Mouse (Mus musculus): ENCODE measurements at regions not wholly inside any gene's neighbourhood (a gene's known extent, or its start where the extent isn't known, plus 50 kb on each side); places are given as distances from the start of the nearest gene placed in this dataset.

DNA sequence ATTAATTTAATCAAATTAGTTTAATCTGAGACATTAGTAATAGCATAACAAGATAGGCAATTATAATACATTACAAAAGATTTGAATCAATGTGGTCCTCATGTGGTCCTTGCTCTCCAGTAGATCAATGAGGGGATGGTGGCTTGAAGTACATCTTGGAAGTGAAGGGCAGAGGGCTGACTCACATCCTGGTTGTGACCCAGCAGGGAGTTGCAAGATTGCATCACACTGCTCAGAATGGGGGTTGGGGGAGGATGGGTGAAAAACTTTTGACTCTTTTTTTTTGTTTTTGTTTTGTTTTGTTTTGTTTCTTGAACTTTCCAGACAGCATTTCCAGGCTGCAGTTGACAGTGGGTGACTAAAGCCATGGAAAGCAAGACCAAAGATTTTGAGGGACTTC is 191.1 kb upstream of the Dio3 start:
- peak; percentile 44 for DNase-seq

DNA sequence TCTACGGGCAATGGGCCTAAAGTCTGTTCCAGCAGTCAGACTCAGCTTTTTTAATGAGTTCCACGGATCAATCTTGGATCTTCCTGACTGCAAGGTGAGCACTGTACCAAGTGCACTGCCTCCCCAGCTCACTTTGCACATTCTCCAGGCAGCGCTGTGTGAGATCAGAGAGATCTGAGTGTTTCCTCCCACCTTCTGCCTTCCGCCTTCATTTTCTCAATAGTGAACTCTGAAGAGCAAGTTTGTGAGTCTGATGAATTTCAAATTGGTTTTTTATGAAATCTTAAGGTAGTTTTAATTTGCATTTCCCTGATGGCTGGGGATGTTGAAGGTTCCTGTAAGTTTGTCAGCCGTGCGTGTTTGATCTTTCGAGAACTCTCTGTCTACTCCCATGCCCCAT is 176.7 kb upstream of the Dio3 start:
- DNase-seq, result no peak

DNA sequence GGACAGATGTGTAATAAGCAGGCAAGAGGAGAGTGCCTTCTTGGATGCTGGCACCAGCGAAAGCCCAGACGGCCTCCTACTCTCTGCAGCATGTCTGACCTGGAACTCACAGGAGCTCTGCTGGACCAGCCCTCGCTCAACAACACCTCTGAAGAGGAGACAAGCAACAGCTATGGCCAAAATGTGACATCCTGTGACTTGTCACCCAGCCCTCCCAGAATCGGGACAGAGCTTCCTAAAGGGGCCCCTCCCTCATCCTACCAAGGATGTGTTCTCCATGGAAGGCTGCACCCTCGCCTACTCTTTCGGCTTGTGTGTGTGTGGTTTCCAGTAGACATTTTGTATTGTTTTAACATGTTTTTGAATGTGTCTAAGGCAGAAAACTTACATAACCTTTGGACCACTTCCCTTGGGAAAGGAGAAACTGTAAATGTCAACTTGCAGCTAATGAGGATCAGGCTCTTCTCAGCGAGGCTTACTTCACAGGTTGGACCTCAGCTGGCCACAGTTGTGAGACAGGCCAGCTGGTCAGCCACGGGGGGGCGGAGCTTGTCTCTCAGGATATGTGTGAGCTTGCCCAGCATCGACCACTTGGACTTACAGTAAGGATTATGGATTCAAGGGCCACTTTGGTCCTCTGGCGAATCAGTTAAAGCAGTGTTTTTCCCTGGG is 166.7 kb upstream of the Dio3 start:
- DNase-seq, result peak; percentile 64

DNA sequence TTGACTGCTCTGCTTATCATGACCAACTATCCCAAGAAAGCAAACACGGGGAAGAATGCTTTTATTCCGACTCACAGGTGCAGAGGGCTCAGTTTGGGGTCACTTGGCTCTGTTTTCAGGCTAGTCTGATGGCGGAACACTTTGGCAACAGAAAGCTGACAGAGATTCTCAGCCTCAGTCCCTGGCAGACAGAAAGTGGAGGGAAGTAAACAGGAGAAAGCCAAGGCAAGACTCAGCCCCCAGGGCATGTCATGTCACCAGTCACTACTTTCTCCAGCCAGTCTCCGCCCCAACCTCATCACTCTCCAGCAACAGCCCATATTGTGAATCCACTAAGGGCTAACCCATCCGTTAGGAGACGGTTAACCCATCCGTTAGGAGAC is 166.2 kb upstream of the Dio3 start:
- peak; percentile 42 for DNase-seq

DNA sequence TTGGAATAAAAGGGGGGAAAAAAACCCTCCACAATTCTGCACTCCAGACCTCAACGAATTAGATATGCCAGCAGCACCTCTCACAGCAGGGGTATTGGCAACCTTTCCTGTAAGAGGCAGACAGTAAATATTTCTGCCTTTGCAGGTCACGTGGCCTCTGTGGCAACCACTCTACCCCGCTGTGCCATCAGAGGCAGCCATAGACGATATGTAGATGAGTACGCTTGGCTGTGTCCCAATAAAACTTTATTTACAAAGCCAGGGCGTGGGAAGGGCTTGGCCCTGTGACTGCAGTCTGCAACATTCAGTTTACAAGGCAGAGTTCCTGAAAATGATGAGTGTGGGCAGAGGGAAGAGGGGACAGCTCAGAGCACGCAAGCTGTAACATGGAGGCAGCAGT is 158.7 kb upstream of the Dio3 start:
- peak; percentile 52 for DNase-seq

DNA sequence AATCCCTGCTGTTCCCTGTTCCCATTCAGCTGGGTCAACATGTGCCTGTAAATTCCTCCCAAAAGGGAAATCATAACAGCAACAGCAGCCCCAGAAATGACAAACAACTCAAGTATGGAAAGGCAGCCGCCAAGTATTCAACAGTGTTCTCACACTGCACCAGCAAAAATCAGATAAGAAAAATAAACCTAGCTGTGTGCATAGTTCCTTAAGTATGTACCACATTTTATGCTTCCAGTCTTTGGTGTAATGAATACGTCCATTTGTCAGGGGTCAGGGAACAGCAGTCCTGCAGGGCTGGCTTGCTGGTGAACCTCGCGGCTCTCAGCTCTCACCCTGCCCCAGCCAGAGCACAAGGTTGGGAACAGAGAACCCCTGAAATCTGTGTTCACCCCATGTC is 155.9 kb upstream of the Dio3 start:
- peak; percentile 58 for DNase-seq

DNA sequence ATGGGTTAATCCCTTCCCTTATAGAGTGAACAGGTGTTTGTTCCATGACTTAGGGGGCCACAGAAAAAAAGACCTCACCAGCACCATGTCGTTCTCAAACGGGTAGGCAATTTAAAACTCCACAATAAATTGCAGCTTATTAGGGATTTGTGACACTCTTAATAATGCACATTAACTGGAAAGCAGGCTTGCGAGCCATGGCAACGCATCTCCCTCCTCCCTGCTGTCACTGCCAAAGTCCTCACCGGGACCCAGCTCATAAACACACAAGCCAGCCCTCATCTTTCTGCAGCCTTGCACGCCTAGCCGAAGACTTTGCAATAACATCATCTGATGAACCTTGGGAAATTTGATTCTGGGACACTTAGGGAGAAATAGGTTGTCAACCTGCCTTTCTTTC is 152.3 kb upstream of the Dio3 start:
- no peak for DNase-seq

DNA sequence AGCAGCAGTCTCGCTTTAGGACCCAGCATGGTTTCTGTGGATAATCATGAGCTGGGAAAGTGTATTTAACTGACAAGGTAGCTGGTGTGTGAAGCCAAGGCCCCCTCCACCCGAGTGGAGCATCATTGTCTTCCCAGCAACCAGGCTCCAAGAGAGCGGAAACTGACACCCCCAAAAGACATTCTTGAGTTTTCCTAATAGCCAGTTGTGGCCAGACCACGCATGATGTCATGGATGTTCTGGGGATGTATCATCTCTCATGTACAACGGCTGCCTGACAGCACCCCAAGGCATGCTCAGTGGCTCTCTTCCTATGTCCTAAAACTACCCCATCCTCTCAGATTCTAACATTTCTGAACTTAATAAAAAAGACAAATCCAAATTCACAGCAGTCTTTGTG is 133.5 kb upstream of the Dio3 start:
- no peak for DNase-seq

DNA sequence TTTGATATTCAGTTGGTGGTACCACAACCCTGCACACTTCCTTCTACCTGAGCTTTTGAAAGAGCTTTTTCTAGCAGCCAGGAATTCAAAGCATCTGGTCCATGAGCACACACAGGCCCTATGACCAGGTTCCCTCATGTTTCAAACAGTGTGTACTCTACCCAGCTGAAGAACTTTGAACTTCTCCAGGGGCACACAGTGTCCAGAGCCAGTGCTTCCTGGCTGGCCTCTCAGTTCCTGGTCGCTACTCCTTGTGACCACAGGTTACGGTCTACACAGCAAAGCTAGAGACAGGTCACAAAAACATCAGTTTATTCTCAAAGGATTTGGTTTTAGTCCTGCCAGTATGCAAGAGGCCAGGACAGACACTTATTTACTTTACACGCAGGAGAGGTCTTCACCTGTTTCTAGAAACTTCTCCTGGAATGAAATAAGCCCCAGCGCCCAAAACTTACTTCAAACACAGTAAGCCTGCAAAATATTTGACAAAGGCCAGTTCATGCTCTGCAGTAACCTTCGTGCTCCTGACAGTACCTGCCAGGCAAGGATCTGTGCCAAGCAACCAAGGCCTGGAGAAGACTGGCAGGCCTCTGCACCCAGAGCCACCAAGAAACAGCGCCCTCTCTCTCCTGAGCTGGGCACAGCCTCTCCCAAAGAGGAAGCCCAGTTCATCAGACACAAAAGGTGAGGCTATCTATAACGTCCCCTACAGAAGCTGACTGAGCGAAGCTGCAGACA is 124.5 kb upstream of the Dio3 start:
- DNase-seq, result peak; percentile 29

DNA sequence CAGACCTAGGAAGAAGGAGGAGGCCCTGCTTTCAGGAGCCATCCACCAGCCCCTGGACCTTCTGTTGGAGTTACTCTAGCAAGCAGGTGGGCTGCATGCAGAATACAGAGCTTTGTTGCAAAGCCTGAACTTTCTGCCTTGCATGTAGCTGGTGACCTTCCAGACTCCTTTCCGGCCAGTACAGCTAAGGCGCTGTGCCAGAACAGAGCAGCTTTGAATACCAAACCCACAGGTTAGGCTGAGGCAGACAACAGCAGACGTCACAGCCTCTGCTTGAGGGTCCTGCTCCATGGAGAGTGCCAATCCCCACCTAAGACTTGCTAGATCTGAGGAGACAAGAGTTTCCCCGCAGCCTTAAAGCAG is 123.9 kb upstream of the Dio3 start:
- peak; percentile 4 for DNase-seq

DNA sequence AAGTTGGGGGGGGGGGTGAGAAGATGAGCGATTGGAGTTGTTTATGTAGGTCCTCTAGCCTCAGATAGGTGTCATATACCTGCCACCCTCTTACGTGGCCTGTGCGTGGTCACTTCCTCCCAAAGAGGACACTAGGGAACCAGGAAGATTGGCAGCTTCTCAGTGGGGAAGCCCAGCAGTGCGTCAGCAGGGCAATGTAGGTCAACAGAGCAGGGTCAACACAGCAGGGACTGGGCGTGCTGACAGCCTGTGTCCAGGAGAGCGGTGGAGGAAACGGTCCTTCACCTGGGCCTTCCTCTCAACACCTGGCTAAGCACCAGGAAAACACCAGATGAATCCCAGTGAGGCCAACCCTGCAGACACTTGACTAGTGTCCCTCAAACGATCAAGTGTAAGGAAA is 122.4 kb upstream of the Dio3 start:
- peak; percentile 73 for DNase-seq

DNA sequence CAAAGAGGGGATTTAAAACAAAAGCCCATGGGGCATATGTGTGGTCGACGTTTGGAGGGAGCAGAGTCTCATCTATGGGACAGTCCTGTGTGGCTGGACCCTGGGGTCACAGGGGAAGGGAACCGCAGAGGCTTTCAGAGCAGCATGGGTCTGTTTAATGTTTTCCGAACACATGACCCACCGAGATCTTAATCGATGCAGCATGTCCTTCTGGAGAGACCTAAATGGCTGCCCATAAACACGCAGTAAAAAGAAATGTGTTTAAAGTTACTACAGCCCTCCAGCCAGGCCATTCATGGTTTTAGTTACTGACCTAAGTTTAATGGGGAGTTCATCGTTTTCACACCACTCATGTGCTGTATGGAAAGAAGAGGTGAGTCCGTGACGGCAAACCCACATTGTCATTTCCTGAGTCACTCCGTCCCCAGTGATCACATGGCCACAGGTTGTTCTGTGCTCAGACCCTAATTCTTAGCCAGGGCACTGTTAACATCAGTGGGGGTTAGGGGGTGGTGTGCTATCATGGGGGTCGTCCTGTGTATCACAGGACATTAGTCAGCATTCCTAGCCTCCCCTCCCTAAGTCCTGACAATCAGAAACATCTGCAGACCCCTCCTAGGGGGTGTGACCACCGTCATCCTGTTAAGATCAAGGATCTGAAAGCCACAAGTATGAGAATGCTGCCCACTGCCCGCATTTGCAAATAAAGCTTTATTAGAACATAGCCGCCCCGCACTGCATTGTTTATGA is 120.7 kb upstream of the Dio3 start:
- no peak for DNase-seq

DNA sequence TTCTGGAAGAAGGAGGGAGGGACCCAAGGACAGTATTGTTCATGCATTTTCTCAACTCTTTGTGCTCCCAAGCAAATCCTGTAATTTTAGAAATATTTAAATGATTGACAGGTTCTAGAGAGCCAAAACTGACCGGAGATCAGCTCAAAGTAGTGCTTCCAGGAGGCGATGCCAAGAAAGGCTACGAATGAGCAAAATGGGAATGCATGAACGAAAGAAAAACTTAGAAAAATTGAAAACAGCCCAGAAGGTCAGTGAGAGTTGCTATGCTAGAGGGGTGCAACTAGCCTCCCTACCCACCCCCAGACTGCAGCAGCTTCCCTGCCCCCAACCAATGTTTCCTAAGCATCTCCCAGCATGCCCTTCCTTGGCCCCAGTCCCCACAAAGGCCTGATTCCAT is 117.6 kb upstream of the Dio3 start:
- DNase-seq, result no peak

DNA sequence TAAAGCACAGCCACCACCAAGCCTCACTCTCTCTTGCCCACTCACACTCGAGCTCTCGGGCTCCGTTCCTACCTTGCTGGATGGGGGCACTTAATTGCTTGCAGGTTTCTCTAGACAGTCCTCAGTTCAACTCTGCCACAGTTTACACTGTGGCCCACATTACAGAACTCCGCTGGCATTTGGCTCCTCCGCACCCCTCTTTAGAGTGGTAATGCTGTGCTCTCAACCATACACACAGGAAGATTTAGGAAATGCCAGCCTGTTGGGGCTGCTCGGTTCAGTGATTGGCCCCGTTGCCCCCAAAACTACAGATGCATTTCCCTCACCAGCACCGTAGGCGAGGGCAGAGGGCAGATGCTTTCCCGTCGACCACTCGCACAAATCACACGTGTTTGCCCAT is 113.4 kb upstream of the Dio3 start:
- DNase-seq, result no peak

DNA sequence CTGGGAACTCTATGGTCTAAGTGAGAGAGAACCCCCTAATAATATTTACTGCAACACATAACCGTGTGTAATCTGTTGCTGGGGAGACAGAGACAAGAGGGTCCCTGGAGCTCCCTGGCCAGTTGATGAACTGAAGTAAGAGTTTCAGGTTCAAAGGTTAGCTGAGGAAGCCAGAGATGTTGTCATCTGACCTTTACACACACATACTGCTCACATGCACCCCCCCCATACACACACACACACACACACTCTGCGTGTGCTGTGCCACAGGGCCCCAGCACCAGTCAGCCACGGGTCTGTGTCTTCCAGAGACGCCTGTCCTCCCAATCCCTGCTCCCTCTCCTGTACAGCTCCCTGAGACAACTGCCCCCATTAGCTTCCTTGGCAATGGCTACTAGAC is 110.5 kb upstream of the Dio3 start:
- no peak for DNase-seq

DNA sequence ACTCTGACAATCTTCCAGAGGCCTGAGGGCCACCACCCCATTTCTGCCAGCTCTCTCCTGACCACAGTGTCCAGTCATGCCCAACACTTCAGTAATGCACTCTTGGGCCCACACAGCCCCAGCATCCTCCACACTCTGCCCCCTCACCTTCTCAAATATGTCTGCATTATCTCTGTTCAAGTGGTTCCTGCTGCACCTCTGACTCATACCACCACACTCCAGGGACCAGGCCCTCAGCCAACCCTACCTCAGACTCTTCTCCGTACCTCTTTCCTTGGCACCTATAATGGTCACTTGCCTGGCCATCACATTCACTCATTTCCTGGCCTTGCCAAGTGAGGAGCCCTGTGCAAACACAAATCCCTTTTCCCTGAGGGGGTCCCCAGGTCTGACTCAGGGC is 109.6 kb upstream of the Dio3 start:
- DNase-seq, result no peak

DNA sequence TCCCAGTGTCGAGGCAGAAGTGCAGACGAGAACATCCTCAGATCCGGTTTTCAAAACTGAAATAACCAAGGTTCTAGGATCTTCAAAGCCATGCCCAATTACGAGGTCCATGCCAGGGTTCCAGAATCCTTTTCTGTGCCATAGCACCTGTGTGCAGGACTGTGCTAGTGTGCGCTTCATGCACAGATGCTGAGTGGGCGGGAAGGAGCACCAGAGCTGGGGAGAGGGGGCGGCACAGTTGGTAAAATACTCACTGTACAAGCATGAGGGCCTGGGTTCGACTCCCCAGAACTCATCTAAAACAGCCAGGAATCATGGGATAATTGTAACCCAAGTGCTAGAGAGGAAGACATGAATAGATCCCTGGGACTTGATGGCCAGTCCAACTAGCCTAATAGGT is 108.4 kb upstream of the Dio3 start:
- DNase-seq, result no peak

DNA sequence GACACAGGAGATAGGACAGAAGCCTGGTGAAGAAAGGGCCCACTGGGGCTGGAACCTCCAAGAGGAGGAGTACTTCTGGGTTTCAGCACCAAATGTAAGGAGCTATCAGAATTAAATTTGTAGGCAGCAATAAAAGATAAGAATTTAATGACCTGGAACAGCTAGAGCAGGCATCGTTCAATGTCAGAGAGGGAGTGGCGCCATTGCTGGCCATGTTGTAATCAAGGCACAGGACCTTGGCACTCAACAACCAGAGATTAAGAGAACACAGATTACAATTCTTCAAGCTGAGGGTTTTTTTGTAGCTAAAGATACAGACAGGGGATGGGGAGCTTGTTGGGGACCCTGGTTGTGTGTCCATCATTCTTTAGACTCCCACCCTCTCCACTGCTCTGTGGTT is 101.0 kb upstream of the Dio3 start:
- DNase-seq, result no peak

DNA sequence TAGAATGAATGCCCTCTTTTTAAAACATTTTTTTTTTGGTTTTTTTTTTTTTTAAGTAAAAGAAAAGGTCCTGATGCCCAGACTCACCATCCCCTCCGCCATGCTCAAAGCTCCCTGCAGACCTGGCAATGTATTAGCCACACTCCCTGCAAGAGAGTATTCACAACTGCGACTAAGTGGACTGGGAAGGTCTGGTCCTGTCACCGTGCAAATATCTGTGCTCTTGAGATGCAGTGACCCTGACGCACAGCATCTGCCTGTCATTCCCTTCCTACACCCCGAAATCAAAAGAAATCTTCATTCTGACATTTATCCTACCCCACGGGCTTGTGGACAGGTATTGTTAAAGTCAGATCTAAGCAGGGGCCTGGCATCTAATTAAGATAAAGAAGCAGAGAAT is 95.4 kb upstream of the Dio3 start:
- no peak for DNase-seq

DNA sequence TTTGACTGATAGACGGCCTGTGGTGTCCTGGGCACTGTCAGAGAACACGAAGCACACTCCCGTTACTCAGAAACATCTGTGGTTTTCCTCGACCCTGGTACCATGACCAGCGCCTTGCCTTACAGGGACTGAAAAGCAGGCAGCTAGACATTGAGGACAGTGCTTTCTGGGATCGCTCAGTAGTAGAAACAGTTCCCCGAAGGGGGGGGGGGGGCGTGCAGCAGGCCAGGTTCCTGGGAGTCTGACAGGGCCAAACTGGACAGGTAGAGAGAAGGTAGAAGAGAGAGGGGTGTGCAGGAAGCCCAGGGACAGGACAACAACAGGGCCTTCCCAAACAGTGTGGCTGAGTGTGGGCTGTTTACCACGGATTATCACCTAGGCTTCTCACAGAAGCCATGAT is 93.5 kb upstream of the Dio3 start:
- no peak for DNase-seq

DNA sequence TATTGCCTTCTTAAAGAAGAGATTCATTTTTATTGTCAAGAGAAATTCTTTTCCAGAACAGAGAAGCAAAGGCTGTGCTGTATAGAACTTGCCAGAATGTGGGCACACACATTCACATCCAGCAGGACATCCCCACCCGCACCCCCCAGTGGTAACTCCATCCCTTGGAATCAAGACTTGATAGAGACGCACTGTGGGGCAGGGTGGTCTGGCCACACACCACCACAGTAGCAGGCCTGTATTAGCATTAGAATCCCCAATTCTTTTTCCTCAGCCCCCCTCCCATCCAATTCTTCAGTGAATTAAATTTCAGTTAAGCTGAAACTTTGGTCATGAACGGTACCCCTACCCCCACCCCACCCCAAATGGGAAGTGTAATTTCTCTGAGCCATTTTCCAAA is 92.5 kb upstream of the Dio3 start:
- DNase-seq, result no peak

DNA sequence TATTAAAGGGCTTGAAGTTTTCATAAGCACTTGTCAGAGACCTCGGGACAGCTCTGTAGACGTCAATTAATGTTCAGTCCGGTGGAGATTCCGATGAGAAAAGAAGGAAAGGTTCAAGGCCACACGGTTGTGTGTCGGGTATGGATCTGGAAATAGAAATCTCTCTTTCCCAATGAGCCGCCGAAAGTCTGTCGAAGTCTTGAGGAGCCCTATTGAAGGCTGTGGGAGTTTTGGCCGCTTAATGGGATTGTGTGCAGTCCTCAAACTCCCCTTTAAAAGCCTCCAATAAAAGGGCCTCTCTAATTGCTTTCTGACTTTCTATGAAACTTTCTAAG is 92.0 kb upstream of the Dio3 start:
- DNase-seq, result no peak

DNA sequence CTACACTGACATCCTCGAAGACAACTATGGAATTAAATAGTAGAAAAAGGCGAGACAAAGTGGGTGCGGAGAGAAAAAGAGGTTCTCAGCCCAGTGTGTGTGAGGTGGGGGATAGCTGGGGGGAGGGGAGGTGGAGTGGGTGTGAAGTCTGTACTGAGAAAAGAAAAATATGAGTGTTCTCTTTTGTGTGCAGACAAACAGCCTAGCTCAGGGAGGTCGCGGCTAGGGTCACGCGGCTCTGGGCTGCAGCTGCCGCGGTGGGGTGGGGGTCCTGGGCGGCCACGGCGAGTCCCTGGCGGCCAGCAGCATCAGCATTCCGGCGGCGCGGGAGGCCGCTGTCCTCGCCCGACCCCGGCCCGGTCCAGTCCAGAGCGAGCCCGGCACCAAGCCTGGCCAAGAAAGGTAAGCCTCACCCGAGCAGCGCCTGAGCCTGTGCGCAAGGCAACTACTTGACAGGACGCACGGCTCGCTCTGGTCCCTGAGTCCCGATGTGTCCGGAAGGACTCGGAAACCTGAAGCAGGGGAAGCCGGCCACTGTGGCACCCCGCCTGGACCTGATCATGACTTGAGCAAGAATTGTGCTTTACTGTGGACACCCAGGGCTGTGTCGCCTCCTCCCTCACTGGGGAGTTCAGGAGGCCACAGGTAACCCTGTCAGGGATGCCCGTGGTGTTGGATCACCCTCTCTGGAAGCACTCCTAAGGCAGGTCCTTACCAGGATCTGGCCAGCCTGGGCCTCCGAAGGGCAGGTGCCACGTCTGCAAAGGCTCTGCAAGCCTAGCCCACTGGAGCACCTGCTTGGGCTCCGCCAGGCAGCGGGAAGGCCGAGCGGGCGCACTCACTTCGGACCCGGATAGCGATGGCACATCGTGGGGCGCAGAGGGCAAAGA is 91.4 kb upstream of the Dio3 start:
- DNase-seq, result no peak
